Mouse (Mus musculus) liver, embryonic 15.5 days (tissue): Measurements from ENCODE around the gene Stk16. TPM values are rescaled to one million over a fixed set of nuclear protein-coding genes. Genes with fewer than 3 reads are reported as not detected.

ENCODE experiments used
- ATAC-seq: fragments of 200-750 bp; cut with Nextera tagmentation; 2 replicates; pipeline ENCODE4 v1.8.0; 2017; ENCODE audit warnings: moderate number of reproducible peaks, mild to moderate bottlenecking, moderate library complexity; ENCODE audit not compliant: insufficient read depth
- H3K27ac ChIP-seq: fragments of 300-500 bp; sonication (generic); replicated peaks from 2 replicates; pipeline ENCODE4 v1.5.1; 2015; ENCODE audit warnings: mild to moderate bottlenecking, inconsistent platforms
- H3K27me3 ChIP-seq: fragments of 300-500 bp; sonication (generic); 2 replicates; pipeline ENCODE4 v1.6.1; 2015; ENCODE audit warnings: mild to moderate bottlenecking, inconsistent platforms
- H3K36me3 ChIP-seq: fragments of 300-500 bp; sonication (generic); replicated peaks from 2 replicates; pipeline ENCODE4 v1.6.1; 2015; ENCODE audit warnings: moderate library complexity, mild to moderate bottlenecking, inconsistent platforms
- H3K4me1 ChIP-seq: fragments of 300-500 bp; sonication (generic); replicated peaks from 2 replicates; pipeline ENCODE4 v1.6.1; 2015; ENCODE audit warnings: inconsistent platforms
- H3K4me2 ChIP-seq: fragments of 300-500 bp; sonication (generic); 2 replicates; pipeline ENCODE4 v1.6.1; 2015; ENCODE audit warnings: moderate library complexity, mild to moderate bottlenecking, inconsistent platforms
- H3K4me3 ChIP-seq: fragments of 300-500 bp; sonication (generic); replicated peaks from 2 replicates; pipeline ENCODE4 v1.5.1; 2015; ENCODE audit warnings: mild to moderate bottlenecking, inconsistent platforms
- H3K9ac ChIP-seq: fragments of 300-500 bp; sonication (generic); 2 replicates; pipeline ENCODE4 v1.6.1; 2015; ENCODE audit warnings: moderate library complexity, mild to moderate bottlenecking, inconsistent platforms
- H3K9me3 ChIP-seq: fragments of 300-500 bp; sonication (generic); replicated peaks from 2 replicates; pipeline ENCODE4 v1.6.1; 2016; ENCODE audit warnings: inconsistent platforms
- WGBS: fragments of 180-500 bp; shearing (Covaris S2); methylation state at CpG from one replicate; pipeline ENCODE4 v1.1.7; 2015; ENCODE audit warnings: mixed read lengths; ENCODE audit not compliant: insufficient replicate concordance; 5-methylcytosine and 5-hydroxymethylcytosine counted together
- microRNA-seq: library from miRNA; unstranded; fragments of <30 nt; microRNA quantifications from one replicate; pipeline ENCODE4, GENCODE M21; 2016
- polyA plus RNA-seq: library from polyadenylated mRNA; unstranded; fragments of >200 nt; fragmentation: Nextera tagmentation; extraction: Ambion mirVana; gene quantifications from 2 replicates; pipeline ENCODE4 v1.2.1, GENCODE M21; 2015

Gene Stk16
- polyA plus RNA-seq, 1 experiment from 2014 or later = 80.2 TPM

- Histone ChIP-seq H3K4me2 (no peak overlapping the region), H3K4me3 (no peak overlapping the region), H3K36me3 (no peaks in the 10 kb centered on the region), H3K4me1 (peaks cover 15% of the 10 kb centered on the region), H3K9me3 (no peaks in the 10 kb centered on the region), H3K27ac (no peak overlapping the region), H3K27me3 (peaks cover 6% of the 10 kb centered on the region; the same call in 1 of the 2 replicates), H3K9ac (no peak overlapping the region)
- WGBS = 56% methylated on average over 16 of the region's 16 CpGs
- no peak for ATAC-seq
Observed at GRCm38 (mm10) chr1:75253849-75254624, 43.4 kb downstream of the Stk16 start.

GRCm38 (mm10) chr1:75254625-75255013 lies 44.0 kb downstream of the Stk16 start:
- Histone ChIP-seq H3K9ac (no peak overlapping the region), H3K4me2 (no peak overlapping the region), H3K27ac (no peak overlapping the region), H3K4me1 (peaks cover 11% of the 10 kb centered on the region), H3K9me3 (no peaks in the 10 kb centered on the region), H3K36me3 (no peaks in the 10 kb centered on the region), H3K4me3 (no peak overlapping the region), H3K27me3 (peaks cover 6% of the 10 kb centered on the region; the same call in 1 of the 2 replicates)
- no peak for ATAC-seq
- WGBS = 66% methylated on average over 8 of the region's 8 CpGs

- no peaks in the 10 kb centered on the region for H3K9me3 ChIP-seq
- H3K9ac ChIP-seq = no peak overlapping the region
- no peak overlapping the region for H3K4me3 ChIP-seq
- 49% methylated on average over 10 of the region's 10 CpGs for whole genome bisulfite sequencing
- ATAC-seq = no peak
- H3K4me1 ChIP-seq = peaks cover 11% of the 10 kb centered on the region
- no peak overlapping the region for H3K27ac ChIP-seq
- H3K27me3 ChIP-seq = peaks cover 6% of the 10 kb centered on the region
- H3K4me2 ChIP-seq = no peak overlapping the region
- H3K36me3 ChIP-seq = no peaks in the 10 kb centered on the region
Observed at GRCm38 (mm10) chr1:75255516-75256046, 44.9 kb downstream of the Stk16 start.

- H3K27me3 ChIP-seq = peaks cover 44% of the 10 kb centered on the region
- no peaks in the 10 kb centered on the region for H3K36me3 ChIP-seq
- H3K4me3 ChIP-seq = no peak overlapping the region
- no peaks in the 10 kb centered on the region for H3K4me1 ChIP-seq
- H3K27ac ChIP-seq = no peak overlapping the region
- no peak overlapping the region for H3K4me2 ChIP-seq
- no peaks in the 10 kb centered on the region for H3K9me3 ChIP-seq
- H3K9ac ChIP-seq = no peak overlapping the region
- ATAC-seq = no peak
Observed at GRCm38 (mm10) chr1:75261278-75261677, 50.6 kb downstream of the Stk16 start.

GRCm38 (mm10) chr1:75262969-75263951 lies 52.6 kb downstream of the Stk16 start:
- Histone ChIP-seq H3K27ac (no peak overlapping the region), H3K4me2 (no peak overlapping the region), H3K9me3 (no peaks in the 10 kb centered on the region), H3K27me3 (peaks cover 46% of the 10 kb centered on the region), H3K36me3 (no peaks in the 10 kb centered on the region), H3K9ac (no peak overlapping the region), H3K4me1 (no peaks in the 10 kb centered on the region), H3K4me3 (no peak overlapping the region)
- under 1% methylated on average over 40 of the region's 40 CpGs for WGBS
- no peak for ATAC-seq

GRCm38 (mm10) chr1:75264091-75264880 lies 53.6 kb downstream of the Stk16 start, which contains the start of gene Ptprn:
TSS of gene Ptprn (minus strand) at chr1:75264502.
- Histone ChIP-seq H3K4me1 (no peaks in the 10 kb centered on the region), H3K9me3 (no peaks in the 10 kb centered on the region), H3K36me3 (no peaks in the 10 kb centered on the region), H3K9ac (no peak within 1 kb of the TSS), H3K27me3 (peaks cover 54% of the 10 kb centered on the region), H3K4me2 (no peak within 1 kb of the TSS), H3K4me3 (no peak within 1 kb of the TSS), H3K27ac (no peak within 1 kb of the TSS)
- ATAC-seq = no peak
- WGBS = 12% methylated on average over 32 of the region's 32 CpGs

Small RNA genes within 50 kb of the gene (microRNA-seq; reads per million reads assigned to microRNA genes)
- not detected for gene Gm27943

Other genes with a start within 250 kb of the Stk16 start
- gene Nhej1, start 85.6 kb upstream of the Stk16 start, polyA plus RNA-seq = 5.8 and 6.2 TPM in 2 replicates
- 2.1 and 2.3 TPM in 2 replicates for gene Slc23a3, start 76.9 kb upstream of the Stk16 start, polyA plus RNA-seq
- 48.8 and 54.7 TPM in 2 replicates for gene Cnppd1, start 68.1 kb upstream of the Stk16 start, polyA plus RNA-seq
- 55.8 and 59.7 TPM in 2 replicates for gene Retreg2, start 68.1 kb upstream of the Stk16 start, polyA plus RNA-seq
- gene Zfand2b, start 42.2 kb upstream of the Stk16 start, polyA plus RNA-seq = 43.4 and 44.5 TPM in 2 replicates
- 60.5 and 63.3 TPM in 2 replicates for gene Abcb6, start 30.4 kb upstream of the Stk16 start, polyA plus RNA-seq
- gene Ankzf1, start 18.7 kb upstream of the Stk16 start, polyA plus RNA-seq = 9.7 and 10.0 TPM in 2 replicates
- 24.1 and 28.1 TPM in 2 replicates for gene Atg9a, start 18.6 kb upstream of the Stk16 start, polyA plus RNA-seq
- 3.2 and 4.5 TPM in 2 replicates for gene Glb1l, start within 50 bp of the Stk16 start, polyA plus RNA-seq
- gene Tuba4a, start 9.0 kb downstream of the Stk16 start, polyA plus RNA-seq = 372 and 392 TPM in 2 replicates
- gene A630095N17Rik, start 21.3 kb downstream of the Stk16 start, polyA plus RNA-seq = not detected in 2 replicates
- 28.9 and 32.4 TPM in 2 replicates for gene Dnajb2, start 25.6 kb downstream of the Stk16 start, polyA plus RNA-seq
- gene Ptprn, start 53.7 kb downstream of the Stk16 start, polyA plus RNA-seq = 0.05 and 0.13 TPM in 2 replicates
- not detected in 2 replicates for gene Resp18, start 67.6 kb downstream of the Stk16 start, polyA plus RNA-seq
- gene Dnpep, start 107.2 kb downstream of the Stk16 start, polyA plus RNA-seq = 52.1 and 57.4 TPM in 2 replicates
- 10.3 and 12.8 TPM in 2 replicates for gene Des, start 149.5 kb downstream of the Stk16 start, polyA plus RNA-seq
- 8.7 and 9.4 TPM in 2 replicates for gene Speg, start 164.5 kb downstream of the Stk16 start, polyA plus RNA-seq
- 33.8 and 35.2 TPM in 2 replicates for gene Gmppa, start 225.1 kb downstream of the Stk16 start, polyA plus RNA-seq
- 0.05 TPM in 1 of 2 replicates, not detected in the other for gene Asic4, start 239.6 kb downstream of the Stk16 start, polyA plus RNA-seq